Mouse (Mus musculus) cerebellum, adult 11-12 months (tissue): ENCODE data around the gene Gab2.
"Not testable (repeated sequence)": the region's sequence is repeated elsewhere in the genome, so short reads cannot be mapped to it uniquely, and the experiment has no call there.

Experiments
- DNase-seq: peaks from one replicate; pipeline ENCODE4 v3.0.0; 2022

Gene Gab2

DNA sequence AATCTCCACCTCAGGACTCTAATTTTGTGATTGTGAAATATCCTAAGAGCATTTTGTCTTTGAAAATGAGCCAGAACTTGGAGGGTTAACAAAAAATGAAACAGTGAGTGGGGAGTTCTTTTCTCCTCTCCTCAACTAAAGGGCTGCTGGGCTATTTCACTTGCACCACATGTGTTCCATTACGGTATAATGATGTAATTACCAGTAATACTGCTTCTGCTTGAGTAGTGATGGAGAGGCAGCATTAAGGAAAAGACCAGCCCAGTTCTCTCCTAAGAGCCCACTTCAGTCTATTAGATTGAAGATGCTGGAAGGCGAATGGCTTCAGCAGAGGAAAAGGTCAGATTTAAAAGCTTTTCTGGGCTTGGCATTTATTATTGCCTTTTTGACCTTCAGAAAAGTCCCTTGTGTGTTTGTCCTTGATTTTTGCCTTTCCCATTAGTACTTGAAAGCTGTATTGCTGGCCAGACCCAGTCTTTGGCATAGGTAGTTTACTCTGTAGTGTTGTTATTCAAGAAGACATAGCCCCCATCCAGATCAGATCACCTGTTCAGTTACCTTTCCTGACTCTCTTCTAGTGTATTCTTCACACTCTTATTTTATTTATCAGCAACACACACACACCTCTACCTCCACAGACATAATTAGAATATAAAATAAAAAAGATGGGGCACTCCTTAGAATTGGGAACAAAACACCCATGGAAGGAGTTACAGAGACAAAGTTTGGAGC, 69.9 kb downstream of the Gab2 start:
- DNase-seq, result no peak

DNA sequence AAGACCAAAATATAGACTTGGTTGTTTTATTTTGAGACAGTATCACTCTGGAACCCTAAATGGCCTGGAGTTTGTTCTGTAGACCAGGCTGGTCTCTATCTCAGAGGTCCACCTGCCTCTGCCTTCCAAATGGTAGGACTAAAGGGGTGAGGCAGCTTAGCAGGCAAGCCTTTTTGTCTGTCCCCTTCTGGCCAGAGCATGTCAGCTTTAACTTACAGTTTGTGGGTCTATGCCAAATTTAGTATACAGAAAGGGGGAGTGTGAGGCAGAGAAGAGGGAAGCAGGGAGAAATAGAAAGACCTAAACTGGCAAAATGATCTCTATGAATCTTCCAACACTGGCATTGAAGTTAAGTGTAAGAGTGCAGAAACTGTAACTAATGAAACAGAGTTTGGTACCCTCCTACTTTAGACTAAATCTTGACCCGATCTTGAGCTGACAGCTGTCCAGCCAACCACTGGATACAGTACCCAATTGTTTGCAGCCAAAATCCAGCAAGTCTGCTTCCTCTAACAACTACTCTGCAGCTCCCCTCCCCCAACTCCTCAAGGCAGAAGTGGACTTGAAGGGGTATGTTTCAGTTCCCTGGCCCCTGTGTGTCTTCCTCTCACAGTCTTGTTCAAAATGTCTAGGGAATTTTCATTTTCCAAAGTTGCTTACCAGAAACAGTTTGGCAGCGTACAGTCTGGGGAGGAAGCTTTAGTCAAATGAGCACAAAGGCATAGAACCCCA, 73.5 kb downstream of the Gab2 start:
- DNase-seq, result no peak

DNA sequence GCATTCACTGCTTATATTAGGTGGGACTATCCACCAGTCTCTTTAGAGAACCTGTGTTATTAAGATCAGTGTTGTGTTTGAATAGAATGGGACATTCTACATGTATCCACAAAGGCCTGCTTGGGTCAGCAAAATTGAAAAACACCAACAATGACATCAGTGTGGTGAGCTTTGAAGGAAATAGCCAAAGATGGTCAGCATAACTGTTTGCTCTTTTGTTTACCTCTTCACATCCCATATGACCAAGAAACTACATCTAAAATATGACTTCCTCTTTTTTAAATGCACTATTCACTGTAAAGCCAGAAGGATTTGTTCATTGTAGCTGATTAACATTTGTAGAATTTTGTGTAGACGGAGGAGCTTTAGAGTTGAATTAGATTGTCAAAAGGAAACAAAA, 82.9 kb downstream of the Gab2 start:
- no peak for DNase-seq

DNA sequence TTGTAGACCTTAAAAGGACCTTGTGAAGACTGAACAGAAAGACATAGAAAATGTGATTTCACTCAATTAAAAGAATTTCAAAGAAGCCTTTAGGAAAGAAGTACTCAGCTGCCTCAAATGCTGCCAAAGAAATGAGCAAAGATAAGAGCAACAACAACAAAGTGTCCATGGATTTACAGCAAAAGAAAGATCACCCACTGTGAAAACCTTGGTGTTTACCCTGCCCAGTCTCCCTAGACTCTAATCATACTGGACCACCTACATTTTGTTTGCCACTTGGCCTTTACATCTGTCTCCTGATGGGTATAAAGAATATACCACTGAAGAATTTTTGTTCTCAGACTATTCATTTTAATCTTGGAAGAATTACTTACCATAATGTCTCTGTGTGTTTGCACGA, 89.7 kb downstream of the Gab2 start:
- DNase-seq, result no peak

DNA sequence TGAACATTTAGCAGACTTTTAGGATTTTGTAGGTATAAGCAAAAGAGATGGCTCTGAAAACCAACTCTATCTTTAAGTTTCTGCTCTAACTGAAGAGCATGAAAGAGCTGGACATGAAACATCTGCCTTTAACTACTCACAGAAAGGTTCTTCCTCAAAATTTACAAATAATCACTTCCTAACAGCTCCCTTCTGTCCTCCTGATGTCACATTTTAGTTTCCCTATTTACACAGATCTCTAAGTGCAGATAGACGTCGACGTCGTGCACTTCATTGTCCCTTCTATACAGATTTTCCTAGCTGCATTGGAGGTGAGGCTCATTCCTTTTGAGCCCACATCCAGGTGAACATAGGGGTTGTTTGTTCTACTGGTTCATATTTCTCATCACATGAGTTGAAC, 90.3 kb downstream of the Gab2 start:
- DNase-seq, result no peak

DNA sequence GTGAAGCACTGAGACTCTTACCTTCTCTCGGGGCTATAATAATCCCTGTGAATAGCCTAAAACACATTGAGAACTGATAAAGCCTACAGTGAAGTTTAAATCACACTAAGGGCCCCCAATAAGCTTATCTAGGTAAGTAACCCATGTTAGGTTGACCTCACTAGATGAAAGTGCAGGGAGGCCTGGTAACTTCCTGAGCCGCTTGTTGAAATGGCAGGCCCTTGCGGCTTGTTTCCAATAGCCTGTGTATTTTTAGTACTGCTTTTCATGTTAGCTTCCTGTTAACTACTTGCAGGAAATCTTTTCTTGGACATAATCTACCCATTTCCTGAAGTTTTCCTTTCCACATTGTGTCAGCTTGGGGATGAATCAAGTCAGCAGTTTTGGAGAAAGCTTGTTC, 90.7 kb downstream of the Gab2 start:
- no peak for DNase-seq

DNA sequence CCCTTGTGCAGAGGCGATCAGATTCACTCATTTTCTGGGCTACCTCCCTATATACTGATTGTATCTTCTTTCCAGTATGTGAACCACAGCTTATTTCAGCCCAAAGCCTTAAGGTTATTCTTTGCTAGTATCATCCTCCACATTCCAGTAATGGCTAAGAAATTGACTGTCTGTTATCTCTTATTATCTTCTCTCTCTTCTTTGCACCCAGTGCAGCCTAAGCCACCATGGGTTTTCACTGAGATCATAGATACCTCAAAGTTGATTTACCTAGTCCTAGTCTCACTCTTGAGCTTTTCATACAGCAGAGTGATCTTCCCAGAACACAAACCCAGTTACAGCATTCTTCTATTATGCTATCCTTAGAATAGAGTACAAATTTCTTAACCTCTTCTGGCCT, 100.5 kb downstream of the Gab2 start:
- DNase-seq, result no peak

DNA sequence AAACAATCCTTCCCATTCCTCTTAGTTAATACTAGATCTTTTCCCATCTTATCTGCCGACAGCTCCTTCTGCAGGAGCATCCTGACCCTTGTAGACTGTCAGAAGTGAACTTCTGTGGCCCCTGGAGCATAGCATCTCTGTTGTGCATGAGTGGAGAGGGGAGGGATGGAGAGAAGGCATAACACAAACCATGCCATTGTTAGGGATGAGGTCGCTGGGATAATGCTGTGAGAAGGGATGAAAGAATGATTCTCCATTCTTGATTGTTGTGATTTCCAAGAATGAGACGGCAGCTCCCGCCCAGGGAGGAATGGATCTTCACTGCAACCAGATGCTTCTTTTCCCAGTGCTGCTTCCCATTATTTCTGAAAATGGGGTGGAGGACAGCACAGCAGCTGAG, 102.0 kb downstream of the Gab2 start:
- no peak for DNase-seq

DNA sequence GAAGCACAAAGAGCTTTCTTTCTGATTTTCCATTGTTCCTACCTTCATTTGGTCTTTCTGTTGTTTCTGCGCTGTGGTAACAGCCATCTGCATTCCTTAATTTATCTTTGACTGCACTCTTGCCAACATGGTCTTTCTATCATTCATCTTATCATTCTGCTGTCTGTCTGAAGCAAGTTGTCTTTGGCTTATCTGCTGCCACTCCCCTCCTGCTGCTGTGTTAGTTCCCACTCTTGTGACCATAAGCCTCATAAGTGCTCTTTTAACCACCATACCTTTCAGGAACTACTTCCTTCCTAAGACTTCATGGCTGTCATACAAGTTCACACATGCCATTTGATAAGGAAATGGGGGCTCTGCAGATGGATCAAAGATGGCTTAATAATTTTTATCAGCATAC, 102.6 kb downstream of the Gab2 start:
- DNase-seq, result no peak

DNA sequence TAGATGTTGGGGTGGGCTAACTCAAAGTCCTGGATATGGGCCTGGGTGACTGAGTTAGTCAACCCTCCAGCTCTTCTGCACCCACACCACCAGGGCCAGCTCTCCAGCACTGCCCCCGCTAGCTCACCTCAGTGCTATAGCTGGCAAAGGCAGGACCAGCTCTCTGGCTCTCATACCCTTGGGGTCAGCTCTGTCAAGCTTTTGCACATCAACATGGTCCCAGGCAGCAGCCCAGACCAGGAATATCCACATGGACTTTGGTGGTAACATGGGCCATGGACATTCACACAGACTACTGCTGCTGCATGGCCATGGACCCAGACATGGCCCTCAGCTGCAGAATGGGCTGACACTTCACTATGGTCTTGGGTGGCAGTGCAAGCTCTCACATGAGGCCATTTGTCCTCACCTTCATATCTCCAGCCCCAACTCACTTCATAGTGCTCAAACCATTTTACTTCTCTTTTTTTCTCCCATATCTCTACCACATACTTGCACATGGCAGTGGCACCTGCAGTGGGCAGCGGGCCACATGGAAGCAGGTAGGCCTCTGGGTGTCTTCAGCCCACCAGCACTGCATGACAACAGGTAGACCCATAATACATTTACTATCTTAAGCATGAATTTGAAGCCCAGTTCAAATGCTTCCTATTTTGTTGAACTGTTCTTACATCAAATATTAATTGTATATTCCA, 106.1 kb downstream of the Gab2 start:
- DNase-seq, result no peak

DNA sequence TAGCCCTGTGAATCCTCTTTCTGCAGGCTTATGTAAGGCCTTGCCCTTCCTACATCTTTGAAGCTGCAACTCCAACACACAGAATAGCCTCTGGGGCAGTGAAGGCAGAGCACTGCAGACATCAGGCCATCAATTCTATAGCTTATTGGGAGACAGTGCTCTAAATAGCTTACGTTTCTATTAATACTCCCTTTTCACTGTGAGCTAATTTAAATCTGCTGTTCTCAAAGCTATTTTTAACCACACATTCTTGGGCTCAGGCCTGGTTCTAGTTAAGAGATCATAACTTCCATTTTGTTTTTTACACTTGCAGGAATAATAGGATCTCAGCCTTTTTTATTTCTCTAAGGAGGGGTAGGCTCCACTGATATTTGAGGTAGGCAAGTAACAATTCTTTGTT, 107.7 kb downstream of the Gab2 start:
- no peak for DNase-seq

DNA sequence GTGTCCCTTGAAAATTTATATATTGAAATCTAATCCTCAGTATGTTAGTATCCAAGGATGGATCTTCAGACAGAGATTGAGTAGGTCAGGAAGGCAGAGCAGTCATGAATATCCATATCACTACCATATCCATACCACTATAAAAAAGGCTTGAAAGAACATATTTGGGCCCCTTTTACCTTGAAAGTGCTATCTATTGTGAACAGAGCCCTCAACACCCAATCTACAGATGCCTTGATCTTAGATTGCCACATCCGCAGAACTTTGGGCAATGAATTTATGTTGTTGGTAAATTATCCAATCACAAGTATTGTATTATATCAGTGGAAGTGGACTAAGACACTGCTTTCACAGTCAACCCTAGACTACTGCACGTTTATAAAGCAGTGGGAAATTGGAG, 122.5 kb downstream of the Gab2 start:
- no peak for DNase-seq

DNA sequence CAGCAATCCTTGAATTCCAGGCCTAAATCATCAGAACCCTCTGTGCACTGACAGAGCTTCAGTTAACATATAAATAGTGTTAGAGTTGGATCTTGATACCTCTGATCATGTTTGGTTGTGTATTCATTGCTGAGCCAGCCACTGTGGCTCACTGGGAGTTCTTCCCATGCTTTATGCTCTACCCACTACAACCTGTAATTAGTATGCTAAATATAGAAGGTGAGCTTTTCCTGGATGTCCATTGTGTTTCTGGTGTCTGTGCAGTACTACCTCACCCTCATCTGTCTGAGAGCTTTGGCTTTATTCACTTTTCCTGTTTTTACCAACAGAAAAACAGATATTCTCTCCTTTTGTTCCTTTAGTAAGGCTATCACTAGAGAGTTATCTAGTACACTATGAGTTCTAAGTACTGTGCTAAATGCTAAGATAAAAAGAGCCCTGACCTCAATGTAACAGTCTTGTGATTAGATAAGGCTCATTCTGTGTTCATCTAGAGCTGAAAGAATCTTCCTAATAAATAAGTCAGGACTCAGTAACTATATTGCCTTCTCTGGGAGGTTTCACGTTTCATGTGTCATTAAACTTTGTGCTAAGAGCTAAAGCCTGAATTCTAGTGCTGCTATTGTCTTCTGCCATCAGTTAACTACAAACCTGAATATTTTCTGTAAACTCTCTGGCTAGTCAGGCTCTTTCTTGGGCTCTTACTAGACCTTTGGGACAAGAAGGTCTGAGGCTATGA, 127.6 kb downstream of the Gab2 start:
- no peak for DNase-seq

DNA sequence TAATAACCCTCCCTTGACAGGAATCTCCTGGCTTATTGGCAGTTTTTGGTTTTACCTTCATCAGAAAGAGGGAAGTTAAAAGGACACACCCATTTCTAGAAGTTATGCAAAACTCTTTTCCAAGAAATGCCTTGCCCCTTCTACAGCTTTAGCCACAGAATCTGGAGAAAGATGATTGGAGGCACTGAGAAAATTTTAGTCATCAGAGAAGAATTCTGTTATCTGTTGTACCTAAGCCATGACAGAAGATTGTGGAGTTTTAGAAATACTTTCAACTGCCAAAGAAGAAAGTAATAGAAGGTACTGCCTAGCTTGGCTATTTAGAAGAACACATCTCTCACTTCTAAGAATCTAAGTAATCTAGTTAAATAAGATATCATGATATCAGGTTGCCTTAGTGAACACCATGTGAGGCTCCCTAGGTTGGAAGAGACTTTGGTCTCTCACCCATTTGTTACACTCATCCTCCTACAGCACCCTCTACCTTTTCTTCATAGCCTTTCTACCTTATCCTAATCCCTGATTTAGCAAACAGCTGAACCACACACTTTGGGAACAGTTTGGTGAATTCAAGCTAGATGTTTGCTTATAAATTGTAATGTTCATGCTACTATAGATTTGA, 128.8 kb downstream of the Gab2 start:
- no peak for DNase-seq

DNA sequence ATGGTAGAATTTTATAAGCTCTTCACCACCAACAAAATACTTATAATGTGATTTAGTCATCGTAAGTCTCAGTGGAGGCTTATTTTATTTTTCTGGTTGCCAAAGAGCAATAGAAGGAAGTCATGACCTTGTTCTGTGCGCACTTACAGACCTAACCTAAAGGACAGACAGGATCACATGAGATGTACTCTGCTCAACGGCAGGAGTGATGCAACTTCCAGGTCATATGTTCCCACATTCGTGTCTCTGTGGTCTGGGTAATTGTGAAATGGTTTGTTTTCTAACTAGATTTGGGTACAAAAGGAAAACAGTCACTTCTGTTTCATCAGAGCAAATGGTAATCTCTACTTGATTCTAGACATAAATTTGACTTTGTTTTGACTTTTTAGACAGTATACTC, 129.7 kb downstream of the Gab2 start:
- DNase-seq, result no peak

DNA sequence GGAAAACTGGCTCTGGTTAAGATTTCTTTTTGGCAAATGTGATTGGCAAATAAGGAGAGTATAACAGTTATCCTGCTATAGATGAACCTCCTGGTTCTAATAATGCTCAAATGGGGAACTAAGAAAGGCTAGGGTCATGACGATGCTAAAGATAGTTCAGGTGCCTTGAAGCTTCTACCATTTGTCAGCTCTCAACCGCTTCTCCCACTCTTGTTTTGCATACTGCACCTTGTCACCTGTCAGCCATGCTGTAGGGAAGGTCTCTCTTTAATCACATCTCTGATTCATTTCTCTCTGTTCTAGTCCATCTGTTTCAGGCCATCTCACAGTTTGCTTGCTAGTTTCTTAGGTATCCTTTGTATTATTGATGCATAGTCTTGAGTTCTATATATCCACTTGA, 142.4 kb downstream of the Gab2 start:
- no peak for DNase-seq

DNA sequence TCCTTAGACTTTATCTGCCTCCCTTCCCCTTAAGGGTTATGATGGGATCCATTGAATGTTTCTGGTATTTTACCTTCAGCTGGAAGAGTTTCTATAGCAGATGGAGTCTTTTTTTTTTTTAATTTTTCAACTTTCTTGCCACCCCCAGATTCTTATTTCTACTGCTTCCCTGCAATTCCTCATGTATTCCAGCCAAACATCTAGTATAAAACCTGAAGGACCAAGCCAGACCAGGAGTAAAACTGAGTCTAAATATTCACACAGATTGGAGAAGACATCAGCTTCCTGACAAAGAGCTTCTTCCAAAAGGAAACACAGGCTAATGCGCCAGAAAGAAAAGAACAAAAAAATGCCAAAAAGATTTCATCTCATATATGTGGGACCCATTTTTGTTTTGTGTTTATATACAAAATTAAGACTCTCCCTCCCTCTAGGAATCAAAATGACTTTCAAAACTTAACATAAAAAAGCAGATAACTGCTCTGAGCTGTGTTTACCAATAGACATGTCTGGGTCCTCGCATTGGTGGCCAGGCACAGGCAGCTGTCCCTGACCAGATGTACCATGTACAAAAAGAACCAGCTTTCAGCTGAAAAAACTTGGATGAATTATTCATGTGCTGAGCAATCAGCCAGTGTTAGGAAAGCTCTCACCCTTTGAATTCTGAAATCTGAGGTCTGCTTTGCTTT, 164.0 kb downstream of the Gab2 start:
- DNase-seq, result no peak

DNA sequence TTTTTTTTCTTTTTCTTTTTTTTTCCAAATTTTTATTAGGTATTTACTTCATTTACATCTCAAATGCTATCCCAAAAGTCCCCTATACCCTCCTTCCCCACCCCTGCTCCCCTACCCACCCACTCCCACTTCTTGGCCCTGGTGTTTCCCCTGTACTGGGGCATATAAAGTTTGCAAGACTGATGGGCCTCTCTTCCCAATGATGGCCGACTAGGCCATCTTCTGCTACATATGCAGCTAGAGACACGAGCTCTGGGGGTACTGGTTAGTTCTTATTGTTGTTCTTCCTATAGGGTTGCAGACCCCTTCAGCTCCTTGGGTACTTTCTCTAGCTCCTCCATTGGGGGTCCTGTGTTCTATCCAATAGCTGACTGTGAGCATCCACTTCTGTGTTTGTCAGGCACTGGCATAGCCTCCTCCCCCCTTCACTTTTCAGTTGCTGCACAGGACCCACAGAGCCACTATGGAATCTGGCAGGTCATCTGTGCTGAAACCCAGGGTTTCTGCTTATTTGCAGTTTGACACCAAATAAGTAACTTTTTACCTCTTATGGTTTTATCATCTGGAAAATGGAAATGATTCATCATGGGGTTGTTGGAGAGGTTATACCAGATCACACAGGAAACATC, 164.7 kb downstream of the Gab2 start:
- DNase-seq, result not testable (repeated sequence)

DNA sequence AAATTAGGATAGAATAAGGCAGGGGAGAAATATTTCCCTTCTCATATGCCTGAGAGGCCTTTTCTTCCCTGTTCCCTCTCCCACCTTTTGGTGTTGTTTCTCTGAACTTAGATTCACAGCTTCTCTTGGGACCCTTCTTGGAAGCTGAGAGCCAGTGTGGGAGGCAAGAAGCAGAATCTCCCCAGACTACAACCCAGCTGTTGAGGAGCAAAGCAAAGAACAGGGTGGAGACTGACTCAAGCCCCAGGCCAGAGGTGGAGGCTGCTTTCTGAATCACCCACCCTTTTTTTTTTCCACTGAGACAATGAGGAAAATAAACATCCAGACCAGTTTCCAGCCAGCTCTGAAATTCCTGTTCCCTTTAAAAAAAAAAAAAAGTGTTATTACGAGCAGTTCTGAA, 166.3 kb downstream of the Gab2 start:
- DNase-seq, result no peak

DNA sequence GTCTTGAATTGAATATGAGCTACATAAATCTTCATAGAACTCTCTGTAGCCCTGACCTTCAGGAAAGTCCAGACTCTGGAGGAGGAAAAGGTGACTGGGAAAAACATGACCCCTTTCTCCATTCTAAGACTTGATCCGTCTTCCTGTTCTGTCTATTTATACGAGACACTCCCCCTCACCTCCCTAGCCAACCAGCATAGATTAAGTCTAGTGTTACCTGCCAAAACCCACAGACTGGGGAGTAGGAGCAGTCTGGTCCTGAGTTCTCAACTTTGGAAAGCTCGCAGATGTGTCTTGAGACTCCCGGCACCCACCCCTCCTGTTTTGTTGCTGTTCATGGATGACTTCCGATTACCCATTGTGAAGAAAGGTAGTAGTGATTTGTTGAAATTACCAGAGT, 166.8 kb downstream of the Gab2 start:
- DNase-seq, result no peak

DNA sequence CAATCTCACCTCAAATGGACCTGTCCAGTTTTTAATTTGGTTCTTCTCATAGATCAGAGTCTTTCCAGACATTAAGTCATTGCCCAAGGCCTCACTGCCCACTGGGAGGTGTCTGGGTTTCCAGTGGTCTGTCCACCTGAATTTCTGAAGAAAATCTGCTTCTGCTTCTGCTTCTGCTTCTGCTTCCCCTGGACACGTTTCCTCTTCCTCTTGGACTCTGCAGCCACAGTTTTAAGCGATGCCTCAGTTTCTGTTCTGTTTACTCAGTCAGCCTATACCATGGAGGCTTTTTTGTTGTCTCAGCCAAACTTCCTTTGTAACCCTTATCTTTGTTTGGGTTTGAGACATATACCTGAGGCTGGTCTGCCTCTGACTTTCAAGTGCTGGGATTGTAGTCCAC, 170.3 kb downstream of the Gab2 start:
- DNase-seq, result no peak

DNA sequence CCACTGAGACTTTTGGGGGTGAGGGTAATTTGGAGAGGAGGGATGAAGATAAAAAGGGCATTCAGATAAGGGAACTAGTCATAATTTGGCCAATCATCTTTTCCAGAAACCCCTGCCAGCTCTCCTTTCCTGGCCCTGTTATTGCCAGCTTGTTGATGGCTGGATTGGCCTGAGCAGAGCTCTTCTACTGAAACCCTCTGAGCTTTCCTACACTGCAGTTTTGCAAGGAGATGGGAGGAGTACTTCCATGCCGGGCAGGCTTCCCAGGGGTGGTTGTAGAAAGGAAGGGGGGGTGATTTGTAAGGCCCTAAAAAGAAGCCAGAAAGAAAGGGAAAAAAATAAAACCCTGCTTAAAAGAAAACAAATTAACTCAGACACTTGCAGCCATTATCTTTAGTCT, 181.2 kb downstream of the Gab2 start:
- DNase-seq, result no peak
